Mouse (Mus musculus): Measurements from ENCODE around the gene Socs3.

- TF ChIP-seq TCF12 (IDR thresholded peaks at IDR 0.05; ENCODE audit: low read depth, low read length) (no peak), UBTF (IDR thresholded peaks at IDR 0.05; ENCODE audit: borderline replicate concordance, insufficient read depth, low read depth, low read length) (no peak), ZC3H11A (IDR thresholded peaks at IDR 0.05; ENCODE audit: low read depth, low read length) (no peak), POLR2A (IDR thresholded peaks at IDR 0.05; ENCODE audit: control insufficient read depth in 1 of 2, insufficient read depth in 1 of 2, low read depth in 1 of 2, low read length in 2 of 2, poor library complexity in 1 of 2) (no peak), EP300 (IDR thresholded peaks at IDR 0.05; ENCODE audit: low read depth in 1 of 2, low read length in 2 of 2) (no peak), CTCF (IDR thresholded peaks at IDR 0.05 in 2 of 3, conservative IDR thresholded peaks at IDR 0.05 in 1 of 3; ENCODE audit: control insufficient read depth in 1 of 3, insufficient read depth in 1 of 3, low read depth in 2 of 3, low read length in 3 of 3, poor library complexity in 1 of 3, severe bottlenecking in 1 of 3) (no peak), GATA1 (IDR thresholded peaks at IDR 0.05; ENCODE audit: low read depth, low read length) (no peak), TBP (IDR thresholded peaks at IDR 0.05; ENCODE audit: low read depth, low read length) (no peak), ZMIZ1 (IDR thresholded peaks at IDR 0.05; ENCODE audit: low read depth, low read length) (no peak), USF1 (IDR thresholded peaks at IDR 0.05; ENCODE audit: low read depth, low read length) (no peak), ZKSCAN1 (IDR thresholded peaks at IDR 0.05; ENCODE audit: low read depth, low read length) (no peak), POLR2AphosphoS5 (IDR thresholded peaks at IDR 0.05; ENCODE audit: borderline replicate concordance, low read depth, low read length) (no peak), SMC3 (IDR thresholded peaks at IDR 0.05; ENCODE audit: low read depth, low read length) (no peak), GABPA (IDR thresholded peaks at IDR 0.05; ENCODE audit: low read depth, low read length) (no peak)
Measured at GRCm38 (mm10) chr11:117934168-117934567, 35.7 kb downstream of the Socs3 start.
